Mouse (Mus musculus) gastrocnemius, adult 18-20 months (tissue): ENCODE results near the gene Lrrc75b. TPM values are rescaled to one million over a fixed set of nuclear protein-coding genes. Genes with fewer than 3 reads are reported as not detected.
"Not testable (repeated sequence)": the region's sequence is repeated elsewhere in the genome, so short reads cannot be mapped to it uniquely, and the experiment has no call there.

Source experiments
- DNase-seq: peaks from one replicate; pipeline ENCODE4 v3.0.0; 2021; ENCODE audit warnings: low spot score
- total RNA-seq, 2 experiments: library from RNA; stranded (reverse); gene quantifications; 2 replicates each; pipeline ENCODE4 v1.2.3; 2021

The Lrrc75b gene
- total RNA-seq, 2 experiments from 2014 or later = 0.11 to 0.12 TPM

GRCm38 (mm10) chr10:75534934-75535333, 25.2 kb downstream of the Lrrc75b start:
- no peak for DNase-seq

GRCm38 (mm10) chr10:75534216-75534615, 25.9 kb downstream of the Lrrc75b start:
- DNase-seq = no peak

- no peak for DNase-seq
Measured at GRCm38 (mm10) chr10:75531532-75532090, 28.5 kb downstream of the Lrrc75b start.

GRCm38 (mm10) chr10:75530322-75530721, 29.8 kb downstream of the Lrrc75b start:
- DNase-seq = no peak

GRCm38 (mm10) chr10:75525450-75525849, 34.7 kb downstream of the Lrrc75b start:
- not testable (repeated sequence) for DNase-seq

- DNase-seq = no peak
Measured at GRCm38 (mm10) chr10:75521643-75522042, 38.5 kb downstream of the Lrrc75b start.

- DNase-seq = no peak
Measured at GRCm38 (mm10) chr10:75520581-75520980, 39.5 kb downstream of the Lrrc75b start.

- peak; percentile 99 for DNase-seq
Measured at GRCm38 (mm10) chr10:75517758-75518143, 42.4 kb downstream of the Lrrc75b start, which contains the start of gene Gucd1. Gucd1 (minus strand) TSS chr10:75517972.

GRCm38 (mm10) chr10:75517073-75517757, 42.9 kb downstream of the Lrrc75b start, which contains the start of gene Snrpd3:
Snrpd3 (plus strand) TSS chr10:75517551.
- peak; percentile 96 for DNase-seq

GRCm38 (mm10) chr10:75516724-75517072, 43.4 kb downstream of the Lrrc75b start:
- no peak for DNase-seq

GRCm38 (mm10) chr10:75516038-75516723, 43.9 kb downstream of the Lrrc75b start:
- no peak for DNase-seq

GRCm38 (mm10) chr10:75515216-75516037, 44.7 kb downstream of the Lrrc75b start:
- no peak for DNase-seq

GRCm38 (mm10) chr10:75514361-75514760, 45.8 kb downstream of the Lrrc75b start:
- DNase-seq = no peak

- no peak for DNase-seq
Measured at GRCm38 (mm10) chr10:75513306-75514067, 46.6 kb downstream of the Lrrc75b start.

- DNase-seq = no peak
Measured at GRCm38 (mm10) chr10:75512796-75513195, 47.3 kb downstream of the Lrrc75b start.

GRCm38 (mm10) chr10:75511897-75512296, 48.2 kb downstream of the Lrrc75b start:
- DNase-seq = peak; percentile 63

GRCm38 (mm10) chr10:75511060-75511459, 49.1 kb downstream of the Lrrc75b start:
- no peak for DNase-seq

- DNase-seq = peak; percentile 94
Measured at GRCm38 (mm10) chr10:75510446-75510845, 49.7 kb downstream of the Lrrc75b start.

GRCm38 (mm10) chr10:75505928-75506327, 54.2 kb downstream of the Lrrc75b start:
- not testable (repeated sequence) for DNase-seq

GRCm38 (mm10) chr10:75505130-75505495, 55.0 kb downstream of the Lrrc75b start:
- no peak for DNase-seq
